Mouse (Mus musculus) olfactory bulb, adult 2 months (tissue): ENCODE data around the gene Hs3st4. TPM values are rescaled to one million over a fixed set of nuclear protein-coding genes. Genes with fewer than 3 reads are reported as not detected.

Experiments used
- H3K27ac ChIP-seq: fragments of 200-500 bp; 2 replicates; pipeline ENCODE4 v1.5.1; 2012; ENCODE audit warnings: low read depth, low read length; ENCODE audit not compliant: insufficient read depth
- H3K4me1 ChIP-seq: fragments of 200-500 bp; 2 replicates; pipeline ENCODE4 v1.6.1; 2012; ENCODE audit warnings: low read length; ENCODE audit not compliant: control insufficient read depth, insufficient read depth
- H3K4me3 ChIP-seq: fragments of 200-500 bp; 2 replicates; pipeline ENCODE4 v1.5.1; 2012; ENCODE audit warnings: mild to moderate bottlenecking, low read depth, low read length, moderate library complexity; ENCODE audit not compliant: insufficient read depth
- CTCF ChIP-seq: fragments of 200-500 bp; IDR thresholded peaks from 2 replicates; pipeline ENCODE4 v1.5.1; 2012; ENCODE audit warnings: low read depth, mild to moderate bottlenecking, low read length, moderate library complexity; ENCODE audit not compliant: insufficient read depth
- POLR2A ChIP-seq: fragments of 200-500 bp; IDR thresholded peaks from 2 replicates; pipeline ENCODE4 v1.6.1; 2012; ENCODE audit warnings: mild to moderate bottlenecking, low read depth, low read length, moderate library complexity; ENCODE audit not compliant: insufficient read depth
- WGBS: fragments of 180-500 bp; shearing (Covaris S2); methylation state at CpG from one replicate; pipeline ENCODE4 v1.1.7; 2018; 5-methylcytosine and 5-hydroxymethylcytosine counted together
- polyA plus RNA-seq: library from polyadenylated mRNA; stranded (reverse); fragments of >200 nt; gene quantifications from 2 replicates; pipeline ENCODE4 v1.2.4, GENCODE M21; 2012; ENCODE audit warnings: low replicate concordance; ENCODE audit not compliant: missing spikeins, insufficient read depth, insufficient read length

The Hs3st4 gene
- polyA plus RNA-seq, 1 experiment, result not detected

GRCm38 (mm10) chr7:124166229-124166628 is 183.6 kb downstream of the Hs3st4 start:
- peaks cover 2% of the 10 kb centered on the region; the same call in 1 of the 2 replicates for H3K4me1 ChIP-seq
- no peak for TF ChIP-seq POLR2A
- no peak overlapping the region for H3K4me3 ChIP-seq
- 83% methylated on average over 1 of the region's 1 CpGs for WGBS
- no peak overlapping the region for H3K27ac ChIP-seq

- H3K27ac ChIP-seq, result no peak overlapping the region
- H3K4me1 ChIP-seq, result peaks cover 2% of the 10 kb centered on the region; the same call in 1 of the 2 replicates
- 89% methylated on average over 2 of the region's 2 CpGs for whole genome bisulfite sequencing
- H3K4me3 ChIP-seq, result no peak overlapping the region
- TF ChIP-seq POLR2A (no peak), CTCF (no peak)
Measured at GRCm38 (mm10) chr7:124168796-124169195, 186.1 kb downstream of the Hs3st4 start.

GRCm38 (mm10) chr7:124170001-124170400 is 187.3 kb downstream of the Hs3st4 start:
- 83% methylated on average over 2 of the region's 2 CpGs for WGBS
- Histone ChIP-seq H3K4me3 (no peak overlapping the region), H3K27ac (no peak overlapping the region), H3K4me1 (peaks cover 2% of the 10 kb centered on the region; the same call in 1 of the 2 replicates)
- no peak for TF ChIP-seq CTCF
- no peak for TF ChIP-seq POLR2A

- TF ChIP-seq CTCF (no peak), POLR2A (no peak)
- no peak overlapping the region for H3K4me3 ChIP-seq
- H3K27ac ChIP-seq, result no peak overlapping the region
- no peaks in the 10 kb centered on the region for H3K4me1 ChIP-seq
Measured at GRCm38 (mm10) chr7:124171992-124172391, 189.3 kb downstream of the Hs3st4 start.

GRCm38 (mm10) chr7:124180926-124181325 is 198.3 kb downstream of the Hs3st4 start:
- Histone ChIP-seq H3K4me1 (no peaks in the 10 kb centered on the region), H3K4me3 (no peak overlapping the region), H3K27ac (no peak overlapping the region)
- TF ChIP-seq POLR2A (no peak), CTCF (no peak)
- 63% methylated on average over 3 of the region's 3 CpGs for WGBS

GRCm38 (mm10) chr7:124184693-124185092 is 202.0 kb downstream of the Hs3st4 start:
- Histone ChIP-seq H3K4me3 (no peak overlapping the region), H3K4me1 (no peaks in the 10 kb centered on the region), H3K27ac (no peak overlapping the region)
- WGBS, result 87% methylated on average over 1 of the region's 1 CpGs
- no peak for TF ChIP-seq POLR2A
- TF ChIP-seq CTCF, result no peak

GRCm38 (mm10) chr7:124198811-124199570 is 216.3 kb downstream of the Hs3st4 start:
- Histone ChIP-seq H3K4me3 (no peak overlapping the region), H3K27ac (no peak overlapping the region), H3K4me1 (peaks cover 2% of the 10 kb centered on the region; the same call in 1 of the 2 replicates)
- TF ChIP-seq POLR2A (no peak), CTCF (no peak)
- 58% methylated on average over 6 of the region's 6 CpGs for WGBS

GRCm38 (mm10) chr7:124216921-124217320 is 234.3 kb downstream of the Hs3st4 start:
- TF ChIP-seq CTCF (no peak), POLR2A (no peak)
- Histone ChIP-seq H3K4me1 (peaks cover 3% of the 10 kb centered on the region; the same call in 1 of the 2 replicates), H3K27ac (no peak overlapping the region), H3K4me3 (no peak overlapping the region)
- 88% methylated on average over 1 of the region's 1 CpGs for WGBS

- WGBS, result 55% methylated on average over 10 of the region's 10 CpGs
- no peak overlapping the region for H3K4me3 ChIP-seq
- no peak overlapping the region for H3K27ac ChIP-seq
- TF ChIP-seq CTCF (no peak), POLR2A (no peak)
- no peaks in the 10 kb centered on the region for H3K4me1 ChIP-seq
Measured at GRCm38 (mm10) chr7:124220556-124220955, 237.9 kb downstream of the Hs3st4 start.
